Mouse (Mus musculus) G1E (cell line): ENCODE data around the gene Cpe.

ENCODE experiments used
- CTCF ChIP-seq: IDR thresholded peaks from 2 replicates; pipeline ENCODE4 v1.5.1; 2012; ENCODE audit warnings: low read depth, low read length, inconsistent platforms, mixed read lengths
- GATA1 ChIP-seq: IDR thresholded peaks from 2 replicates; pipeline ENCODE4 v1.6.1; 2012; ENCODE audit warnings: borderline replicate concordance, low read length, inconsistent platforms, mixed read lengths
- GATA2 ChIP-seq: IDR thresholded peaks from 2 replicates; pipeline ENCODE4 v1.6.1; 2012; ENCODE audit warnings: low read depth, low read length, inconsistent platforms, borderline replicate concordance
- TAL1 ChIP-seq: conservative IDR thresholded peaks from 2 replicates; pipeline ENCODE4 v1.6.1; 2012; ENCODE audit warnings: low read depth, low read length, inconsistent platforms, mixed read lengths

DNA sequence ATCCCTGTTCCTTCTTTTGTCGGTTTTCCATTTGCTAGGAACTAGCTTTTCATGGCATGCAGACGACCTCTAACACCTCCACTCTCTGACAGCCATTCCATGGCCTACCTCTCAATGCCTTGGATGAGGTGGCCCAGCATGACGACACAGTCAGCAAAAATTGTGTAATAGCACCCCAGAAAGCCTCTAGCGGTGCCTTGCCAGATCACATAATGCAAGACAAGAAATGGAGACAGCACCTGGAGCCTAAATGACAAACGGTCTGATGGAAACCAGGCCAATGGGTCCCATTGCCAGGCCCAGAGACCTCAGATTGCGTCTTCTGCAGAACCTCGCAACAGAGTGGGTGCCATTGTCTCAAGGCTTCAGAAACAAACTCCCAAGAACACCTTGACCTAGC, 19.6 kb upstream of the Cpe start:
- TF ChIP-seq CTCF (no peak), GATA1 (no peak), TAL1 (no peak), GATA2 (no peak)
